Mouse (Mus musculus) embryonic facial prominence, embryonic 14.5 days (tissue): Measurements from ENCODE around the gene Maff. TPM values are rescaled to one million over a fixed set of nuclear protein-coding genes. Genes with fewer than 3 reads are reported as not detected.

ENCODE experiments used
- ATAC-seq: fragments of 200-750 bp; cut with Nextera tagmentation; 2 replicates; pipeline ENCODE4 v1.8.0; 2017; ENCODE audit warnings: low read depth, moderate number of reproducible peaks, moderate TSS enrichment
- DNase-seq: peaks from one replicate; pipeline ENCODE4 v3.0.0-alpha.2; 2015; ENCODE audit warnings: low spot score
- H3K27ac ChIP-seq: fragments of 300-500 bp; sonication (generic); replicated peaks from 2 replicates; pipeline ENCODE4 v1.5.1; 2014; ENCODE audit warnings: low read depth, mild to moderate bottlenecking, low read length, moderate library complexity
- H3K27me3 ChIP-seq: fragments of 300-500 bp; sonication (generic); replicated peaks from 2 replicates; pipeline ENCODE4 v1.6.1; 2014; ENCODE audit warnings: low read length; ENCODE audit not compliant: control insufficient read depth, insufficient read depth
- H3K36me3 ChIP-seq: fragments of 300-500 bp; sonication (generic); 2 replicates; pipeline ENCODE4 v1.6.1; 2014; ENCODE audit warnings: low read length, mixed read lengths; ENCODE audit not compliant: control insufficient read depth, insufficient read depth
- H3K4me1 ChIP-seq: fragments of 300-500 bp; sonication (generic); 2 replicates; pipeline ENCODE4 v1.6.1; 2014; ENCODE audit warnings: antibody characterized with exemption, low read length; ENCODE audit not compliant: control insufficient read depth, insufficient read depth
- H3K4me2 ChIP-seq: fragments of 300-500 bp; sonication (generic); 2 replicates; pipeline ENCODE4 v1.6.1; 2014; ENCODE audit warnings: low read depth, mild to moderate bottlenecking, low read length, moderate library complexity, mixed read lengths
- H3K4me3 ChIP-seq: fragments of 300-500 bp; sonication (generic); 2 replicates; pipeline ENCODE4 v1.5.1; 2014; ENCODE audit warnings: low read depth, mild to moderate bottlenecking, low read length
- H3K9ac ChIP-seq: fragments of 300-500 bp; sonication (generic); 2 replicates; pipeline ENCODE4 v1.6.1; 2014; ENCODE audit warnings: low read depth, mild to moderate bottlenecking, low read length, moderate library complexity, mixed read lengths
- H3K9me3 ChIP-seq: fragments of 300-500 bp; sonication (generic); 2 replicates; pipeline ENCODE4 v1.6.1; 2016; ENCODE audit warnings: low read length; ENCODE audit not compliant: control insufficient read depth
- WGBS: fragments of 180-500 bp; shearing (Covaris S2); extraction: QIAGEN DNeasy Blood & Tissue Kit; methylation state at CpG from one replicate; pipeline ENCODE4 v1.1.7; 2014; 5-methylcytosine and 5-hydroxymethylcytosine counted together
- microRNA counts: library from miRNA; unstranded; fragments of <30 nt; microRNA quantifications from one replicate; lab custom pipeline; 2017
- microRNA-seq: library from miRNA; unstranded; fragments of <30 nt; microRNA quantifications from one replicate; pipeline ENCODE4, GENCODE M21; 2016; ENCODE audit warnings: borderline number of aligned reads
- polyA plus RNA-seq: library from polyadenylated mRNA; unstranded; fragments of >200 nt; fragmentation: Nextera tagmentation; extraction: Ambion mirVana; gene quantifications from 2 replicates; pipeline ENCODE4 v1.2.1, GENCODE M21; 2014

Maff gene
- polyA plus RNA-seq, 1 experiment from 2014 or later = 2.8 TPM

DNA sequence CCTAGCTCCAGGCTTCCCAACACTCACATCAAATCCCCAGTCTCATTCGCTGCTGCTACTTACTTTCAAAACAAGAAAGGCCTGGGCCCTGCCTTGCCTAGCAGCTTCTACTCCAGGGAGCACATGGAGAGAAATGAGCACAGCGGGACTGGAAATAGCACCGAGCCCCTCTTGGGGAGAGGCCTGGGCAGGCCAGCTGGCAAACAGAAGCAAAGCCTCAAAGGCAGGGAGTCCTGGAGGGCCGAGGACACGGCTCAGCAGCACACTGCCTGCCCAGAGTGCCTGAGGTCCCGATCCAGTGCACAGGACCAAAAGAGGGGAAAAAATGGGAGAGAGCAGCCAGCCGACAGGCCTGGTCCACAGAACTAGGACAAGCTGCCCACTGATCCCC, 54.5 kb downstream of the Maff start:
- Histone ChIP-seq H3K9me3 (no peaks in the 10 kb centered on the region), H3K4me3 (no peak overlapping the region), H3K27ac (peak overlapping the region; percentile 7; the same call in 1 of the 2 replicates), H3K9ac (peak overlapping the region; percentile 41), H3K4me2 (peak overlapping the region; percentile 90), H3K27me3 (no peaks in the 10 kb centered on the region), H3K36me3 (0 out of 2 replicates have a peak, but pooled peaks cover 5% of the 10 kb centered on the region), H3K4me1 (peaks cover 26% of the 10 kb centered on the region)
- ATAC-seq (no peak), DNase-seq (no peak)
- WGBS = 40% methylated on average over 5 of the region's 7 CpGs

DNA sequence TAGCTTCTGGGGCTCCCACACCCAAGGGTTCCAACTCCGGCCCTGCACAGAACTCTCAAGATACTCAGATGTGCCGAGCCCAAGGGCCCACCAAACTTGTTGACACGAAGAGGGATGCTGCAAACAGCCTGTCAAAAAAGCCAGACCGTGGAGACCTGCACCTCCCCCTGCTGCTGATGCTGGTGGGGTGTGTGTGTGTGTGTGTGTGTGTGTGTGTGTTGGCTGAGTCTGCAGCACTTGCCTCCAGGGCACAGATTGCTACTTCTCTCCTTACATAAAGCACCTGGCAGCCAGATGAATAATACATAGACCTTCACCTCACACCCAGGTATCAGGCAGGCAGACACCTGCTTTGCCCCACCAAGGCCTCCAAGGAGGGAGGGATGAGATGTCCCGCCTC, 55.8 kb downstream of the Maff start:
- no peak for ATAC-seq
- Histone ChIP-seq H3K27ac (peak overlapping the region; percentile 86; the same call in 1 of the 2 replicates), H3K4me3 (peak overlapping the region; percentile 88), H3K36me3 (0 out of 2 replicates have a peak, but pooled peaks cover 5% of the 10 kb centered on the region), H3K9me3 (no peaks in the 10 kb centered on the region), H3K9ac (peak overlapping the region; percentile 82), H3K4me2 (peak overlapping the region; percentile 90), H3K27me3 (no peaks in the 10 kb centered on the region), H3K4me1 (peaks cover 26% of the 10 kb centered on the region)
- WGBS = 11% methylated on average over 5 of the region's 5 CpGs
- DNase-seq = peak; percentile 52

DNA sequence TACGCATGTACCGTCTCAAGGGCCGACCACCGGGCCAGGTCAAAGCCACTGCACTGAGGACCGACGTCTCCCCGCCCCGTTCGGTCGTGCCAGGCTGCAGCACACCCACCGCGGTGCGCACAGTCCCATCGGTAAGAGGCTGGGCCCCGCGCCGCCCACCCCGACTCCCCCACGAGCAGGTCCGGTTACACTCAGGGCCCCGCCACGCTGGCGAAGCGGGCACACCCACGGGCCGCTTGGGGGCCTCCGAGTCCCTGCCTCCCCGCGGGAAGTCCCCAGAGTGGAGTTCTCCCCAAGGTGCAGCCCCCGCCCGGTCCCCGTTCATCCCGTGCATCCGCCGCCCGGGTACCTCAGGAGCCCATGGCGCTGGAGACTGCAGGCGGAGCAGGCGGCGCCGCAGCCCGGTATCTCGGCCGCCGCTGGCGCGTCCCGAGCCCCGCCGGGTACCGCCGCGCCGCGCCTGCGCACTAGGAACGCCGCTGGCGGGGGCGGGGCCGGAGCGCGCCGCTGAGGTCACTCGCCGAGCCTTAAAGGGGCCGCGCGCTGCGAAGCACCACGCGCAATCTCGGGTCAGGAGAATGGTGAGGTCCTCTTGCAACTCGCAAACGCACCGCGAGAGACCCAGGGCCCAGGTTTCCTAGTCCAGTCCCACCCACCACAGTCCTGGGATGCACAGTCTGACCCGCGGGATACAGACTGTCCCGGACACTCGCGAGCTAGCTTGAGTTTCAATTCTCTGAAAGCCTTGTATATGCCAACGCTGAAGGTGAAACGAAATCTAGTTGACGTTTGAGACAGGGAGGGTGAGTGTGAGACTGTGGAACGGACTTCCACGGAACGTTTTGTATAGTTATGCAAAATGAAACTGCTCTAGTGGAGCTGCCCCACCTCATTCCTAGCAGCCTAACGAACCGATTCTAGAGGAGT, 56.7 kb downstream of the Maff start, which contains the start of gene Tmem184b:
TSS of gene Tmem184b (minus strand) at position 734 of the 927 bp plus-strand sequence.
- no peaks in the 10 kb centered on the region for H3K9me3 ChIP-seq
- peaks cover 26% of the 10 kb centered on the region for H3K4me1 ChIP-seq
- H3K4me2 ChIP-seq = peak within 1 kb of the TSS; percentile 90
- peak; percentile 89 for DNase-seq
- no peaks in the 10 kb centered on the region for H3K27me3 ChIP-seq
- 0 out of 2 replicates have a peak, but pooled peaks cover 3% of the 10 kb centered on the region for H3K36me3 ChIP-seq
- peak within 1 kb of the TSS; percentile 82 for H3K9ac ChIP-seq
- peak; percentile 90 for ATAC-seq
- peak within 1 kb of the TSS; percentile 86 for H3K27ac ChIP-seq
- WGBS = under 1% methylated on average over 42 of the region's 90 CpGs
- peak within 1 kb of the TSS; percentile 88 for H3K4me3 ChIP-seq

DNA sequence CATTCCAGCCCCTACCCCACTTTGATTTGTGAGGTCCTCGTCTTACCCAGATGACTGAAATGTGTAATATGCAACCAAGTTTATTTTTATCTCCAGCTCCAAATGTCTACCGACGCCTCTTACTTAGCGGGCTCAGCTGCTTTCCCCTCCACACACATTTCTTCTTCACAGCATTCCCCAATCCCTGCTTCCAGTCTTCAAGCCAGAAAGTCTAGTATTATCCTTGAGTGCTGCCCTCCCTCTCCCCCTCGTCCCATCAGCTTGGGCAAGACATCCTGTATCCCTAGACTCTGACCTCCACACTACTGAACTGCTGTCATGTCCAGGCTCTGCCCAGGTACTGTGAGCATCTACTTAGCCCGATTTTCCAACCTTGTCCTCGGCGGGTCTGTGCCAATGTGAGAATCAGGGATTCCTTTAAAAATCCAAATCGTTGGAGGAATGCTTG, 57.4 kb downstream of the Maff start:
- H3K9me3 ChIP-seq = no peaks in the 10 kb centered on the region
- no peaks in the 10 kb centered on the region for H3K36me3 ChIP-seq
- H3K27me3 ChIP-seq = no peaks in the 10 kb centered on the region
- WGBS = 12% methylated on average over 9 of the region's 9 CpGs
- DNase-seq (peak; percentile 48), ATAC-seq (no peak)
- H3K9ac ChIP-seq = peak overlapping the region; percentile 82
- H3K4me3 ChIP-seq = peak overlapping the region; percentile 88
- peaks cover 26% of the 10 kb centered on the region for H3K4me1 ChIP-seq
- peak overlapping the region; percentile 86 for H3K27ac ChIP-seq
- H3K4me2 ChIP-seq = peak overlapping the region; percentile 90

DNA sequence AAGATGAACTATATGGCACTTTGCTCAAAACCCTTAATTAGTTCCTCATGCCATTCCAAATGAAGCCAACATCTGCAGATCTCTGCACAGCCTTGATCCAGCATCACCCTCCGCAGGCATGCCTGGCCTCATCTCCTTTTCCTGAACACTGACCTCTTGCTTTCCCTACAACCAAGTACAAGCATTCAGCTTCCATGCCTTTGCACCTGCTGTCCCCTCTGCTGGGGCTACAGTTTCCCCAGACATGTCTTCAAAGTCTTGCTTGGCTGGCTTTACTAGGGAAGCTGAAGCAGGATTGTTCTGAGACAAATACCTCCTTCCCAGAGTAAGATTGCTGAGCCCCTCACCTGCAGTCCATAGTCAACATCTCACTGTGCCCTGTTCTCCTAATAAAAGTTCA, 57.9 kb downstream of the Maff start:
- Histone ChIP-seq H3K4me3 (peak overlapping the region; percentile 88; the same call in 1 of the 2 replicates), H3K4me2 (peak overlapping the region; percentile 90), H3K27me3 (no peaks in the 10 kb centered on the region), H3K4me1 (peaks cover 26% of the 10 kb centered on the region), H3K9ac (peak overlapping the region; percentile 82; the same call in 1 of the 2 replicates), H3K36me3 (no peaks in the 10 kb centered on the region), H3K27ac (no peak overlapping the region; the same call in 1 of the 2 replicates), H3K9me3 (no peaks in the 10 kb centered on the region)
- ATAC-seq = no peak
- 38% methylated on average over 1 of the region's 1 CpGs for WGBS
- no peak for DNase-seq

DNA sequence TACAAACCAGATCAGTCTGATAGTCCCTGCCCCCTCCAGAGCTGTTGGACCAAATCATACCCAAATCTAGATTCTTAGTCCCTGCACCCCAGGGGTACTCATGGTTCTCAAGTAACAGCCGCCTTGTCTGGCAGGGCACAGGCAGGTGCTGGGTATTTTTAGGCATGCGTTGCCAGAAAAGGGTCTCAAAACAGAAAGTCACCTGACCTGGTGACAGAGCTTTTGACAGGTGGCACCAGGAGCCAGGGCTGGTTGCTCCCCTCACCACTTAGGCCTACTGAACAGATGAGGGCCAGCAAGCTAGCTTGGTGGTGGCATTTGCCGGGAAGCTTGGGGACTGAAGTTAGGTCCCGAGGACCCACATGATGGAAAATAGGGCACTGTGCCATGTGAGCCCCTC, 60.1 kb downstream of the Maff start:
- no peak overlapping the region for H3K4me3 ChIP-seq
- H3K36me3 ChIP-seq = no peaks in the 10 kb centered on the region
- WGBS = 72% methylated on average over 4 of the region's 4 CpGs
- no peak overlapping the region for H3K4me2 ChIP-seq
- no peak overlapping the region for H3K27ac ChIP-seq
- peaks cover 11% of the 10 kb centered on the region for H3K4me1 ChIP-seq
- no peaks in the 10 kb centered on the region for H3K9me3 ChIP-seq
- DNase-seq (no peak), ATAC-seq (no peak)
- H3K27me3 ChIP-seq = no peaks in the 10 kb centered on the region
- H3K9ac ChIP-seq = no peak overlapping the region

MicroRNA genes within 50 kb of the gene (microRNA counts, 519-probe panel; counts per million panel counts)
- microRNA mmu-miR-1943 (lab: Ali Mortazavi, UCI) = 2,254 counts per million, percentile 34 among the panel's probes with 10 or more counts

Small RNA genes within 50 kb of the gene (microRNA-seq; reads per million reads assigned to microRNA genes)
- gene Mir1943 = 3.8 reads per million, percentile 18 among the genes with 10 or more reads in this experiment

Other genes with a start within 250 kb of the Maff start
- gene Micall1, start 237.7 kb upstream of the Maff start, polyA plus RNA-seq = 10.5 and 10.8 TPM in 2 replicates
- gene Polr2f, start 205.6 kb upstream of the Maff start, polyA plus RNA-seq = 305 TPM in 2 replicates
- gene 1700088E04Rik, start 205.4 kb upstream of the Maff start, polyA plus RNA-seq = 8.5 and 12.2 TPM in 2 replicates
- gene Sox10, start 181.4 kb upstream of the Maff start, polyA plus RNA-seq = 16.2 and 17.7 TPM in 2 replicates
- 18.1 and 21.3 TPM in 2 replicates for gene Pick1, start 117.4 kb upstream of the Maff start, polyA plus RNA-seq
- 1.1 TPM in 2 replicates for gene Gm49486, start 117.2 kb upstream of the Maff start, polyA plus RNA-seq
- 0.28 and 0.29 TPM in 2 replicates for gene Slc16a8, start 91.9 kb upstream of the Maff start, polyA plus RNA-seq
- 5.6 and 6.9 TPM in 2 replicates for gene Baiap2l2, start 61.1 kb upstream of the Maff start, polyA plus RNA-seq
- gene Pla2g6, start 18.2 kb upstream of the Maff start, polyA plus RNA-seq = 13.3 and 14.6 TPM in 2 replicates
- gene Tmem184b, start 56.9 kb downstream of the Maff start, polyA plus RNA-seq = 73.0 and 77.6 TPM in 2 replicates
- gene Csnk1e, start 108.9 kb downstream of the Maff start, polyA plus RNA-seq = 75.3 and 76.3 TPM in 2 replicates
- gene Kcnj4, start 158.6 kb downstream of the Maff start, polyA plus RNA-seq = 0.07 and 0.09 TPM in 2 replicates
- 149 and 157 TPM in 2 replicates for gene Kdelr3, start 169.8 kb downstream of the Maff start, polyA plus RNA-seq
- 80.0 and 81.6 TPM in 2 replicates for gene Ddx17, start 200.1 kb downstream of the Maff start, polyA plus RNA-seq